Mouse (Mus musculus): ENCODE measurements around the gene H2bfm. TPM values are rescaled to one million over a fixed set of nuclear protein-coding genes. Genes with fewer than 3 reads are reported as not detected.
A peak's percentile ranks its signal among the peaks of the same experiment; 100 is the strongest.
"Not testable (repeated sequence)": the region's sequence is repeated elsewhere in the genome, so short reads cannot be mapped to it uniquely, and the experiment has no call there.

H2bfm gene
- not detected in 2 replicates for total RNA-seq (2014; fragmentation: Nextera tagmentation)
- total RNA-seq (2017): not detected in 2 replicates

DNA sequence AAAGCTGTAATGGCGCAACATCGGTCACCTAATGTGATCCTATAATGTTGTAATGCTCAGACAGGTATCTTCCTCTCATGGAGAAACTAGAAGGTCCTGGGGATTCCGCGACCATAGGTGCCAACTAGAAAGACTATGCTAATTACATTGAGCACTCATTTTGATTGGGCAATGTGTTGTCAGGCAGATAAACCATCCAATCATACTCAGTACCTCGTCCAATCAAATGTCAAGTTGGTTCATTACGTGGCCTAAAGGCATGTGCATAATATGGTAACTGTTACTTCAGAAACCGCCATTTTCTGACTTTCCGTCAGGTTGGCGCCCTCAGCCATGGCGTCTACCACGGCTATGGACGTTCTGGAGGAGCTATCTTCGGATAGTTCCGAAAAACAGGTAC is at the start of gene H2bfm:
TSS of gene H2bfm (plus strand) at position 295 of the 400 bp plus-strand sequence.
- no peak for ATAC-seq (replicated peaks; ENCODE audit: poor library complexity, severe bottlenecking)

DNA sequence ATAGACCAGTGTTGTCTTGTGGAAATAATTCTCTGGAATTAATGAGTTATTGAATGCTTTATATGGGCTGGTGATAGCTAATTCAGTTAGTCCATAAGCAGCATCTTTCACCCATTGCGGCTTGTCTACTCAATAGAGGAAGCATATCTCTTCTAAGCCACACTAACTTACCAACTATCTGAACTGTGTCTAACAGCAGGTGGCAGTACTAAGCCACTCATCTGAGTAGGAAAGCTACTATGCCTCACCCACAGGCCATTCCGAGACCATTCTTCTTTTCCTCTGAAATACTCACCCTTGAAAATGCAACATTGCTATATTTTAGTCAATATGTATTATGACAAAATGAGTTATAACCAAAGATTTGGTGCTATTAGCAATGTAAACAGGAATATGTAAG is 31.4 kb upstream of the H2bfm start:
- ATAC-seq (replicated peaks; ENCODE audit: poor library complexity, severe bottlenecking): peak; percentile 68

DNA sequence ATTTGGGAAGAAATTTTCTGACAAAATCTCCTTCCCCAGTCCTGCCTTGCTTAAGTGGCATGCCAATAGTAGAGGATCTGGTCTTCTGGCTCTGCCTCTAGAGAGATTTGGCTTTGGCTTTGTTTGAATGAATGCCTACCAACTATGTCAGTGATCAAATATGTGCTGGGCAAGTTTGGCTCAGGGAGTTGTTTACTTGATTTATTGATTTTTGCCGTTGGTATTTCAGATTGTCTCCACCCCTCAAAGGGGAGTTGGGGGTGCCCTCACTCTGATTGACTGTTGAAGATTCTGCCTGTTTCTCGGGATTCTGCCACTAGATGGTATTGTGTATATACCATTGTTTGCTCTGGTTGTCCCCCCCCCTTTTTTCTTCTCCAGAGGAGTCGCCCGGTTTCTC is 22.8 kb upstream of the H2bfm start:
- ATAC-seq (replicated peaks; ENCODE audit: poor library complexity, severe bottlenecking): no peak

DNA sequence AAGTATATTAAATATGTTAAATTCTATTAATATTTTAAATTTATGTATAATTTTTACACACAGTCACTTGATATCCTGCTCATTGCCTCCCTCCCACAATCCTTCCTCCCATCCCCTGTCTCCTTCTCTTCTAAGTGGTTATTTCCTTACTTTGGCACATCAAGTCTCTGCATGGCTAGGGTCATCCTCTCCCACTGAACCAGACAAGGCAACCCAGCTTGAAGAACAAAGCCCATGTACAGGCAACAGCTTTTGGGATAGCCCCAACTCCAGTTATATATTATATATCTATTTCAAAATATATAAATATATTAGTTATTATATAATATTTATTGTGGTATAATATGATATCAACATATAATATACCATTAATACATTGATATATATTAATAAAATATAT is 1.3 kb upstream of the H2bfm start:
- no peak for ATAC-seq (replicated peaks; ENCODE audit: poor library complexity, severe bottlenecking)

DNA sequence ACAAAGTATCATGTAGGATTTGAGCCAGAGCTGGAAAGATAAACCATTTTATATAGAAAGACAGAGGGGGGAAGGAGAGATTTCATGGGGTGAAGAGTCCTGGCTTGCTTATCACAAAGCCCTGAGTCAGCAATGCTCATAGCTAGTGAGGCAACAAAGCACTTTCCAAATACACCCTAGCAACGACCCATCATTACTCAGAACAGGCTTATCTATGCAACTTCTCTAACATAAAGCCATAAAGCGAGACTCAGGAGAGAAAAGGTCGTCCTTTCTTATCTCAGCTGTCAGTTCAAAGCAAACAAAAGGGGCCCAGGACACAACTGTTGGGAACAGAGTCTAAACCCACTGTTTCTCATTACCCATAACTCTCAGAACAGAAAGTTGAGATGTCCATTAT is 10.9 kb downstream of the H2bfm start:
- ATAC-seq (replicated peaks; ENCODE audit: poor library complexity, severe bottlenecking): no peak

DNA sequence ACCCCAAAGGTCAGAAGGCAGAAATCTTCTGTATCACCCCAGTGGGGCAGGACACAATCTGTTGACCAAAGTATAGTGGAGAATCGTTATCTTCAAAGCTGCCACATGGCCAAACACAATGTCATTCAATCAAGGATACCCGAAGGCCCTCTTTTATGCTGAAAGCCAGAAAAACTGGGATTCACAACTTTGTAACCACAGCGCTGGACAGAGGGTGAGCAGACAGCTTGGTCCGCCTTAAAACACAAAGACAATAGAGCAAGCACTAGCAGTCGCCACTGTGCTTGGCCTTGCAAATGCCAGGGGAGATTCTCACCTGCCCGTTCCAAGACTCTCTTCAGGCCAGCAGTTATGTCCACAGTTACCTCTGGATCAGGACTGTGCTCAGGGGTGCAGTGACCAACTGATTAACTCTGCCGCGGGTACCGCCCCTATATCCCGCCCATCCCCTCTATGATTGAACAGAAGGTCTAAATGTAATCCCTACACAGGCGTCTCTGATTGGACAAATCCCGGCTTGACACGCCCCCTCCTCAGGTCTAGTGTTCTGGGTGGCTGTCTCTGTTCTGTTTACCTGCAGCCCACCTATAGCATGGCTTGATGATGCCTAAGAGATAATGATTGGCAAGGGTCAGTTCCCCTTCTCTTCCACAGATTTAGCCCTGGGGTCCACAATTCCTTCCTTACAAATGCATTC is 30.6 kb downstream of the H2bfm start:
- ATAC-seq (replicated peaks; ENCODE audit: poor library complexity, severe bottlenecking): peak; percentile 100

DNA sequence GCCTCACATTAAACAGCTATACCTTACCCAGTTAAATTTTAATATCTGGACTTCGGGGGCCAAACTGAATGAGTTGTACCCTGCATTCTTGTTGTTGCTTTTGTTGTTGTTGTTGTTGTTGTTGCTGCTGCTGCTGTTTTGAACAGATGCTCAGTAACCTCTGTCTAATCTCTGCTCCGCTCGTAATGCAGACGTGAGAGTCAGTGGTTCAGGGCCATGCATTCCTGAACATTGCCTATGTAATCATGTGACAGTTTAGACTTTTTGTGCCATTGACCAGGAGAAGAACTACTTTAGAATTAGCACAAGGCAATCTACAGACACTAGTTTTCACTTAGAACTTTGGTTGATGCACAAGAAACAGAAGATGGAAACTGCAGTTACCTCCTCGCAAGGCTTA is 31.2 kb downstream of the H2bfm start:
- ATAC-seq (replicated peaks; ENCODE audit: poor library complexity, severe bottlenecking): not testable (repeated sequence)

DNA sequence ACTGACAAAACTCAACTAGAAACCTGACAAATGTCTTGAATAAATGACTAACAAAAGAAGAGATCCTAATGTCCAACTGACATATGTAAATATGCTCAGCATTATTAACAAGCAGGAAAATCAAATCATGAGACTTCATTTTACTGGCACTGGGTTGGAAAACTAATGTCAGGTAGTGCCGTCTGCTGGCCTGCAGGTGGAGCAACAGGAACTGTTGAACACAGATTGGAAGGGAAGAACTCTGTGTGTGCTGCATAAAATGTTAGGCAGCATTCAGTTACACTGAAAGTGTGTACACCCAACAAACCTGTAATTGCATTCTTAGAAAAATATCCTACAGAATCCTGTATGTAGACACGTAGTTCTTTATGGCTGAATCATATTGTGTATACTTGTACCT is 32.6 kb downstream of the H2bfm start:
- ATAC-seq (replicated peaks; ENCODE audit: poor library complexity, severe bottlenecking): 0 out of 2 replicates have a peak, but pooled peaks have one; percentile 62

DNA sequence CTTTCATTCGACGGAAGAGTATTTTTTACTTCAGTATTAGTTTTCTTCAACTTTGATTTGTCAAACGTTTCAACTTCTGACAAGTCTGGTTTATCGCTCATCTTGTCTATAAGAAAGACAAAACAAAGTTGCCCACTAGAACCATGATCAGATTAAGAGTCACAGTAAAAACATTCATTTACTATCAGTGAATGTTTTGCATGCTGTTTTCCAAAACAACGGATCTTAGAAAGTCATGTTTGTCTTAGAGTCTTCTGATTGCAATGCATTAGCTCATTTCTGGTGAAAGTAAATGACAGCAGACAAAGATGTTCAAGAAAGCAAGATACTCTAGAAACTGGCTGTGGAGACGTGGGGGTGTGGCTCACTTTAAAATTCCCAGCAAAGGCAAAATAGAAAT is 48.3 kb downstream of the H2bfm start, which contains the start of gene Tmsb15b2:
TSS of gene Tmsb15b2 (minus strand) at position 101 of the 400 bp plus-strand sequence.
- not testable (repeated sequence) for ATAC-seq (replicated peaks; ENCODE audit: poor library complexity, severe bottlenecking)

DNA sequence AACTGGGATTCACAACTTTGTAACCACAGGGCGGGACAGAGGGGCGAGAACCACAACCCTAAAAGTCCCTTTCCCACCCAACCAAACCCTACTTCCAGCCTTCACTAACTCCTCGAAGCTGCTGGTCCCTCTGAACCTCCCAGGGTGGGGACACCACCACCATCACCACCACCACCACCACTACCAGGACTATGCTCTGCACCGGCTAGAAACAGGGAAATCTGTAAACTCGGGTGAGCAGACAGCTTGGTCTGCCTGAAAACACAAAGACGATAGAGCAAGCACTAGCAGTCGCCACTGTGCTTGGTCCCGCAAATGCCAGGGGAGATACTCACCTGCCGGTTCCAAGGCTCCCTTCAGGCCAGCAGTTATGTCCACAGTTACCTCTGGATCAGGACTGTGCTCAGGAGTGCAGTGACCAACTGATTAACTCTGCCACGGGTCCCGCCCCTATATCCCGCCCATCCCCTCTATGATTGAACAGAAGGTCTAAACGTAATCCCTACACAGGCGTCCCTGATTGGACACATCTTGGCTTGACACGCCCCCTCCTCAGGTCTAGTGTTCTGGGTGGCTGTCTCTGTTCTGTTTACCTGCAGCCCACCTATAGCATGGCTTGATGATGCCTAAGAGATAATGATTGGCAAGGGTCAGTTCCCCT is 49.4 kb downstream of the H2bfm start, which contains the start of the genes Tmsb15l and Tmsb15b1:
TSS of gene Tmsb15l (minus strand) at position 446 of the 661 bp plus-strand sequence.
TSS of gene Tmsb15b1 (minus strand) at position 451 of the 661 bp plus-strand sequence.
- peak; percentile 100 for ATAC-seq (replicated peaks; ENCODE audit: poor library complexity, severe bottlenecking)

Other genes with a start within 250 kb of the H2bfm start
- 1.1 TPM in 2 replicates for gene Tceal1, start 219.3 kb upstream of the H2bfm start, total RNA-seq (2014; fragmentation: Nextera tagmentation)
- 0.21 and 0.39 TPM in 2 replicates for gene Tceal1, start 219.3 kb upstream of the H2bfm start, total RNA-seq (2017)
- 170 and 206 TPM in 2 replicates for gene Morf4l2, start 183.6 kb upstream of the H2bfm start, total RNA-seq (2014; fragmentation: Nextera tagmentation)
- gene Morf4l2, start 183.6 kb upstream of the H2bfm start, total RNA-seq (2017): 712 and 733 TPM in 2 replicates
- gene Glra4, start 147.2 kb upstream of the H2bfm start, total RNA-seq (2014; fragmentation: Nextera tagmentation): not detected in 2 replicates
- gene Glra4, start 147.2 kb upstream of the H2bfm start, total RNA-seq (2017): not detected in 2 replicates
- 0.77 and 1.2 TPM in 2 replicates for gene Plp1, start 104.7 kb upstream of the H2bfm start, total RNA-seq (2014; fragmentation: Nextera tagmentation)
- 0.36 and 1.3 TPM in 2 replicates for gene Plp1, start 104.7 kb upstream of the H2bfm start, total RNA-seq (2017)
- gene Rab9b, start 58.6 kb upstream of the H2bfm start, total RNA-seq (2014; fragmentation: Nextera tagmentation): not detected in 2 replicates
- gene Rab9b, start 58.6 kb upstream of the H2bfm start, total RNA-seq (2017): not detected in 2 replicates
- gene Tmsb15b2, start 48.2 kb downstream of the H2bfm start, total RNA-seq (2014; fragmentation: Nextera tagmentation): 12.7 and 59.8 TPM in 2 replicates
- gene Tmsb15b2, start 48.2 kb downstream of the H2bfm start, total RNA-seq (2017): 9.2 TPM in 1 of 2 replicates, not detected in the other
- gene Tmsb15l, start 49.5 kb downstream of the H2bfm start, total RNA-seq (2014; fragmentation: Nextera tagmentation): 10.1 TPM in 1 of 2 replicates, not detected in the other
- 11.4 and 28.5 TPM in 2 replicates for gene Tmsb15l, start 49.5 kb downstream of the H2bfm start, total RNA-seq (2017)
- 7.3 and 16.8 TPM in 2 replicates for gene Tmsb15b1, start 49.5 kb downstream of the H2bfm start, total RNA-seq (2014; fragmentation: Nextera tagmentation)
- gene Tmsb15b1, start 49.5 kb downstream of the H2bfm start, total RNA-seq (2017): 6.7 and 15.6 TPM in 2 replicates
- gene Zcchc18, start 65.8 kb downstream of the H2bfm start, total RNA-seq (2014; fragmentation: Nextera tagmentation): not detected in 2 replicates
- gene Zcchc18, start 65.8 kb downstream of the H2bfm start, total RNA-seq (2017): not detected in 2 replicates
- gene Slc25a53, start 111.0 kb downstream of the H2bfm start, total RNA-seq (2014; fragmentation: Nextera tagmentation): 4.9 and 16.1 TPM in 2 replicates
- 5.0 and 14.1 TPM in 2 replicates for gene Slc25a53, start 111.0 kb downstream of the H2bfm start, total RNA-seq (2017)
- 4.1 and 5.4 TPM in 2 replicates for gene Fam199x, start 122.3 kb downstream of the H2bfm start, total RNA-seq (2014; fragmentation: Nextera tagmentation)
- 12.2 and 12.8 TPM in 2 replicates for gene Fam199x, start 122.3 kb downstream of the H2bfm start, total RNA-seq (2017)
- gene Esx1, start 194.8 kb downstream of the H2bfm start, total RNA-seq (2014; fragmentation: Nextera tagmentation): not detected in 2 replicates
- gene Esx1, start 194.8 kb downstream of the H2bfm start, total RNA-seq (2017): not detected in 2 replicates